Mouse (Mus musculus): ENCODE measurements around the gene Castor1.

The Castor1 gene

DNA sequence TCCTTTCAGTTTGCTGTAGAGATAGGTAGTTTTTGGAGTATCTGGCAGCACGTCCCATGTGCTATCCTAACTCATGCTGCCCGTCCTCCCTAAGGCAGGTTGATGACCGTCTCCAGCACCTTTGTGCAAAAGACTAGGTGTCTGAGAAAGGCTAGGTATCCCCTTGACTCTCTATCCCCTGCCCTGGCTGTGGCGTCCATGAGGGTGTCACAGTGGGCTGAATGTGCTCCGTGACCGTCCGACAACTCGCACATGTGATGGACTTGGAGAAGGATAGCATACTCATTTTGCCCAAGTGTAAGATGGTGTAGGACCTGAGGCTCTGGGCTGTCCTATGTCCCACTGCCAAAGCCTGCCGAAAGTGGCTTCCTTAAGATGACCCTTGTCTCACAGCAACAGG lies 10.4 kb upstream of the Castor1 start:
- no peak for DNase-seq

DNA sequence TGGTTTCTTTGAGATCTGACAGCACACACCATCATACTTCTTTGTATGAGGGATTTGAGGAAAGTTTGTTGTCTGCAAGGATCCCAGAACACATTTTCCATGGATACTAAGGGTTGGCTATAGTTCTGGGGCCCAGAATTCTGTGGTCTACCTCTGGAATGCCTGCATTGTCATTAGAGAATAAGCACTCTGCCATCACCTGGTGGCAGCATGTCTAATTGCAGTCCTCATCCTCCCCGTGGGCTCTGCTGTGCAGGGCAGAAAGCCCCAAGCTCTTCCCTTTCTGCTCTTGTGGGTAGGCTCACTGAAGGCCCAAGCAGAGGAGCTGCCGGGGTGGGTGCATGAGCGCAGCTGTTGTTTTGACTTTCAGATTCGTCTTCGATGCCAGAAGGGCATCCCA lies 8.5 kb upstream of the Castor1 start:
- DNase-seq = no peak

DNA sequence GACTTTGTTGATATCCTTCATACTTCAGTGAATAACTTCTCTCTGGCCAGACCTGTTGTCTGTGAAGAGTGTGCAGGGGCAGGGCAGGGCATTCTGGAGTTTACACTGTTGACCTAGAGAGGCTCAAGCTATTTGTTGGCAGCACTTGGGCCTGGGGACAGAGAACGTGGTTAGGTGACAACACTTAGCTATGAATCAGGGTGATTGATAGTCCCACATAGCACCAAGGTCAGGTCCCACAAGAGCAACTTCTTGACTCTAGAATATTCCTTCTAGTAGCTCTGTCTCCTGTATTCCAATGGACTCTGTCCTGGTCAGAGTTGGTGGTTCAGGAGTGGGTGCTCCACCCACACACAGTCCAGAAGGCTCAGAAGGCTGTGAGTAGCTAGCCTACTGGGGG lies 7.2 kb upstream of the Castor1 start:
- no peak for DNase-seq

DNA sequence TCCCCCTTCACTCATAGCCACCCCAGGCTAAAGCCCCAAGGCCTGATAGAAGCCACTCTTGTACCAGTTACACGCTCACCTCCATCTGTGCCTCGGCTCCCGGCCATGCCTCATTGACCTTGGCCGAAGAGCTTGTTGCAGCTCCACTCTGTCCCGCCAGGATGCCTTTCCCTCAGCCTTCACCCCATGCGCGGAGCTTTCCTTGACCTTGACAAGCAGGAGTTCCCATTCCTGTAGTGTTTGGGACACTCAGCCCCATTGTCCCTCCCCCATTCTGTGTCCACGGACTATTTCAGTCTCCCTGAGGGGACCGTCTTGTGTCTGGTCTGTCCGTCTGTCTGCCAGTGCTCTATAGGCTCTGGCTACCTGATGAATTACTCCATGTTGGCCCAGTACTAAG lies 4.9 kb upstream of the Castor1 start:
- DNase-seq = no peak

DNA sequence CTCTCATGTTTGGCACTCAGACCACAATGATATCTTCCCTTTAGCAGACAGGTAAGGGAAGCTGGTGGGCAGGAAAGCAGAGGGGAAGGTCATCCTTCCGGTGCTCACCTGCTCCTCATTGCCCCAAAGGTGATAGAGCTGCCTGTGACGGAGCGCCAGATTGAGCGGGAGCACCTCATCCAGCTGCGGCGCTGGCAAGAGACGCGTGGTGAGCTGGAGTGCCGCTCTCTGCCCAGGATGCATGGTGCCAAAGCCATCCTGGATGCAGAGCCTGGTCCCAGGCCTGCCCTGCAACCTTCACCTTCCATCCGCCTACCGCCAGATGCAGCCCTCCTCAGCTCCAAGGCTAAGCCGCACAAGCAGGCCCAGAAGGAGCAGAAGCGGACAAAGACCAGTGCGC lies 3.5 kb upstream of the Castor1 start:
- DNase-seq = no peak

DNA sequence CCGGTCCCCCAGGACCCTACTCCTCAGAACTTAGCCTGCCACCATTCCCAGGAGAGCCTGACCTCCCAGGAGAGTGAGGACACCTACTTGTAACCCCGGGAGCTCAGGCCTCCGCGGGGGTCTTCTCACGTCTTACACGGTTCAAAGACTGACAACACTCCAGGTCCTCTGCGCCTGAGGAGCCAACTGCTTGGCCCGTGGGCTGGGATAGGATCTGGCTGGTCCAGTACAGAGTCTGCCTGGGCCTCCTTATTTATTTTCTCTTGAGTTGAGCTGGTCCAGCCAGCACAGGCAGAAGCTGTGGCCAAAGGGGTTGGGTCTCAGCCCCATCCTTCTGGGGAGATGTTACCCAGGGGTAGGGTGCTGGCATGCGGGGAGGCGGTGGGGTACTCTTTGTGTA lies 3.0 kb upstream of the Castor1 start:
- DNase-seq = no peak

DNA sequence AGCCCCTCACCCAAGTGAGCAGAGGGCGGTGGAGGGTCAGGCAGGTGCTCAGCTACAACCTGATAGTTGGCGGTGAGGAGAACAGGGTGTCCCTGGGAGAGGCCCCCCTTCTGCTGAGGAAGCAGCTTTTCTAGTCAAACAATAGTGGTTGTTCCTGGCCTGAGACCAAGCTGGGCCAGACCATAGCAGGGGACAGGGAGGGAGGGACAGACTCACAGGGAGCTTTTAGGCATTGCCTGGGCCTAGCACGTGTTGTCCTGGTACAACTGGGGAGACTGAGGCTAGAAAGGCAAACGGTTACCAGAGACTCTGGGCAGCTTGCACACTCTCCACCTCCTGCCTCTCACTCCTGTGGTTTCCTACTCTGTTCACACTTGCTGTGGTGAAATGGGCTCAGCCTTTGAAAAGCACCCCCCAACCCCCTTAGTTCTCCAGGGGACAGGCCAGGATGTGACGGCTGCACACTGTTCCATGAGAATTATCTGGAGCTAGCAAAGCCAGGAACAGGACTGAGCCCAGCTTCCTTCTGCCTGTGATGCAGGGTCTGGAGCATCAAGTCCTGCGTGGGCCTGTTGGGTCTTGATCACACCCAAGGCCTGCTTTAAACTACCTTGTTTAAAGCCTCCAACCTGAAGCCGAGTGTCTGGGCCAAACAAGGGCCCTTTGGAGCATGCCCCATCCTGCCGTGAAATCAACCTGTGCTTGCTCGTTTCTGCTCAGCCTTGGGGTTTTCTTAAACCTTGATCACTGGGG lies 1.6 kb upstream of the Castor1 start:
- DNase-seq = no peak

DNA sequence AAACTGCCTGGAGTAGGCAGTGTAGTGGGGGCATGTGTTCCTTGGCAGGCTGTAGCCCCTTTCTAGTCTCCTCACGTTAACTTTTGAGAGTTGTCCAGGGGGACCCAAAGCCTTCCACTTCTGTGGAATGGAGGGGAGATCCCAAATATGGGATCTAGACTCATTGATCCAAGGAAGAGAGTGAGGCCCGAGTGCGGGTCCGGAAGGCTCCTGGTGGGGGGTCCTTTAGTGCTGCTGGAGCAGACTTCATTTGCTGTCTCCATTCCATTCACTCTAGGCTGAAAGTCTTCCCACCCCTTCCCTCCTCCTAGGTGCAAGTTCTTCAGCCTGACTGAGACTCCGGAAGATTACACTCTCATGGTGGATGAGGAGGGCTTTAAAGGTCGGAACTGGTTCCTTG lies 612 bp downstream of the Castor1 start:
- DNase-seq = no peak

DNA sequence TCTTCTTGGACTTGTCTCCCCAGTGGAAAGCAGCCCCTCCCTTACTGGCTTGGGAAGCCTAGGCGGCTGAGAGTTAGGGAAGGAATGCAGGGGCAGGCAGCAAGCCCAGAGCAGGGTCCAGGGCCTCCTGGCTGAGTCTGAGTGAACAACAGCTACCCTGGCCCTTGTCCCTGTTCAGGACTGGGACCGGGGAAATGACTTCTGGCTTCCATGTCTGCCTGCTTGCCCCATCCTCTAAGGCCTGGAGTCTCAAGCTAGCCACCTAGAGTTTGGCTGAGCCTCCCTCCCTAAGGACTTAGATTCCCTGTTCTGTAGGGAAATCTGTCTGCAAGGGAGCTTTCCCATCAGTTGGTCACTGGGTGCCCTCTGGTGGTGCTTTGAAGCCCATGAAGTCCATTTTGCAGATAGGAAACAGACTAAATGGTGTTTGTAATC lies 1.3 kb downstream of the Castor1 start:
- DNase-seq = peak; percentile 74

DNA sequence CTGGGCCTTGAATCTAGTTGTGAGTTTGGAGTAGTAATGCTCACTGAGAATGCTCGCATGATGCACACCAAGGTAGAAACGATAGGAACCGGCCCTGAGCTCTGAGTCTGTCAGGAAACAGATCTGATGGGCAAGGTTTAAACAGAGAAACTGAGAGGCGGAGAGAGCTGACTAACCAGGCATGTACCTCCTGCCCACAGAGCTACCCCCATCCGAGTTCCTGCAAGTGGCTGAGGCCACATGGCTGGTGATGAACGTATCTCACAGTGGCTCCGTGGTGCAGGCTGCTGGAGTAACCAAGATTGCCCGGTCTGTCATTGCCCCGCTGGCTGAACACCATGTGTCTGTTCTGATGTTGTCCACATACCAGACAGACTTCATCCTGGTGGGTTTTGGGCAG lies 1.9 kb downstream of the Castor1 start:
- no peak for DNase-seq

DNA sequence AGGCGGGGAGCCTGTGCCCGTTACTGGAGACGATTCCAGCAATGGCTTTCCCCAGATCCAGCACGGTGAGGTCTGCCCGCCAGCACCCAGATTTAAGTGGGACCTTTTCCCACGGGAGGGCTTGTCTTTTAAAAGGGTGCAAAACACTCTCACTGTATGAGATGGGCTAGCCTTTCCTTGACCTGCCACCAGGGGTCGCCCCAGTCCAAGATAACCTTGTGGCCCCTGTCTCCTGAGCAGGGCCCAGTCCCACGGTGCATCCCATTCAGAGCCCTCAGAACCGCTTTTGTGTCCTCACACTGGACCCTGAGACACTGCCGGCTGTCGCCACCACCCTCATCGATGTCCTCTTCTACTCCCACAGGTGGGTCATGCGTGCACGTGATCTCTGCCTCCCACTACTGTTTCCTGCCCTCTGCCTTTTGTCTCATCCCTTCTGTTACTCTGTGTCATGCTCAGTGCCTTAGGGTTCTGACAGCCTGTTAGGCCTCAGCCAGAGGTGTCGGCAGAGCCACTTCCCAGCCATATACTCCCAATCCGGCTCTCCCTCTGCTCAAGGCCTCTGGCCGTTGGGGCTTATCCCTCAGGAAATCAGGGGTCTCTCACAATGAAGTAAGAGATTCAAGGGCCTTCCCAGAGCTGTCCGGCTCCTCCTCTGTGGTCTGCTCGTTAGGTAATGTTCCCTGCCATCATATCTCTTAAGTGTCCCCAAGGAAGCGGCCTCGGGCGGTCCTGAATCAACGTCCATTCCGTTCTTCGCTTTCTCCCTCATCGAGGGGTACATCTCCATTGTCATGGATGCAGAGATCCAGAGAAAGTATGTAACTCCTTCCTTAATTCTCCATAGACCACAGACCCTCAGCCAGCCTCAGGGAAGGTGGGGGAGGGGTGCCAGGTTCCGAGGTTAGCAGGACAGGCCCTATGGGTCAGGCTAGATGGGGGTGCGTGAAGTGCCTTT lies 2.7 kb downstream of the Castor1 start:
- DNase-seq = no peak

DNA sequence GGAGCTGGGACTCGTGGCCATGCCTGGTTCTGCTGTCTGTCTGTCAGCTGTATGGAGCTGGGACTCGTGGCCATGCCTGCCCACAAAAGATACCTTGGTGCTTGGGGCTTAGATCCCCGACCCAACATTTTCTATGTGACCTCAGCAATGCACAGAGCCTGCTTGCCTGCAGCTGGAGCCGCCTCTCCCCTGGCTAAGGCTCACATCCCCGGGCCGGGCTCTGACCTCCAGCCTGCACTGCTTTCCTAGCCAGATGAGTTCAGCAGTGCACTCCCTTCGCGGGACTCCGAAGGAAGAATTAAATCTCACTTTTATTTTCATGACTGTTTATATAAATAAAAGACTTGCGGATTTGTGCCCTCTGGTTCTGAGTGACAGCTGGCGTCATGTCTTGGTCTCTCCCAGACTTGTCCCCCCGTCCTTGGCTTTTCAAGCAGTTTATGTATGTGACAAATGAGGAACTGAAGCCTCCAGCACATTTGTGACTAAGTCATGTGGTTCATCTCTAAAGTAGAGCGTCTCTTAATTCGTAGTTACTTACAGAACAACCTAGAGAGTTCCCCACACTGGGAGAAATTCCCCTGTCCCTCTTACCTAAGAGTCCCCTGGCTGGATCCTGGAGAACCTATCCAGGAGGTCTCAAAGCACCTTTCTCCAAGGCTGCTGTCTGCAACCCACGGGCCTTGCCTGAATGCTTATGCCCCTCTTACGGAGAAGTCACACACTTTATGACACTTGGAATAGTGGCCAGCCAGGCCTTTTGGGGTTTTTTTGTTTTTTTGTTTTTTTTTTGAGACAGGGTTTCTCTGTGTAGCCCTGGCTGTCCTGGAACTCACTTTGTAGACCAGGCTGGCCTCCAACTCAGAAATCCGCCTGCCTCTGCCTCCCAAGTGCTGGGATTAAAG lies 4.3 kb downstream of the Castor1 start:
- DNase-seq = no peak

DNA sequence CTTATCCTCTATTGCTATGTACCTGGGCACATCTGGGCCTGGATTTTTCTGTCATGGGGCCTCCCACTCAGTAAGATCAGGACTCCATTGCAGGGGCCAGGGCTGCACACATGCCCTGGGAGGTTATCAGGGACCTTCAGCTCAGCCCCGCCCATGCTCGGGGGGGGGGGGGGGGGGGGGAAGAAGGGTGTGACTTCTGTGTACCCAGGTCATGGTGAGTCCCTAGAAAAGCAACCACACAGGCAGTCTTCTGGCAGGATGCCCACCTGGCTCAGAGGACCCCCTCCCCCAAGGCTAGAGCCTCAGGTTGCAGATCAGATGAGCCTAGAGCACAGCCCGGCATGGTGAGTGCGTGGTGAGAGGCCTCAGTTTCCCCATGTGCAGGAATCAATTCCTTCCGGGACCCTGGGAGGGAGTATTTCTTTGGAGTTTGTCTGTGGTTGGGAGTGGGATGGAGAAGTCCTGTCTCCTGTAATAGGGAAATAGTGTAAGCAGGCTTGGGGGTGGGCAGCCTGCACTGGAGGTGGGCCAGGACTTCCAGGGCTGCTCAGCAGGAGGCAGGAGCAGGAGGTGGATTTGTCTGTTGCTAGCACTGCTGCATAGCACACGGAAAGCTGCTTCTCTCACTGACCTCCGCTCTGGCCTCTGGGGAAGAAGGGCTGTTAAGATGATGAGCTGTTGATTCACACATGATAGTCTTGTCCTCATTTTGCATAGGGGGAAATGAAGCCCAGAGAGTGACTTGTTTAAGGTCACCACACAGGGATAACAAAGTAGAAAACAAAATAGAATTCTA lies 5.6 kb downstream of the Castor1 start:
- DNase-seq = no peak

DNA sequence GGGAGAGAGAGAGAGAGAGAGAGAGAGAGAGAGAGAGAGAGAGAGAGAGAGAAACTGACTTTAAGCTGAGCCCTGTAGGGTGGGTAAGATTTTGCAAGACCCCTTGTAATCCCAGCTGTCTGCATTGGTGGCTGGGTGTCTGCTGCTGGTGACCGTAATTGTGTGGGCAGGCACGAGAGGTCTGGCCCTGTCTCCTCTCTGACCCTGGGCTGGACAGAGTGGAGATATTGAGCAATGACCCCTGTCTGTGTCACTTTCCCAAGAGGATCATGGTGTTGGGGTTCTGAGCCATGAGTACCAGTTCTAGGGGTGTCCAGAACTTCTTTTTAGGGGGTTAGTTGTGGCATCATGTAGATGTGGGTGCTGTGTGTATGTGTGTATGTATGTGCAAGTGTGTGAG lies 6.2 kb downstream of the Castor1 start:
- no peak for DNase-seq

DNA sequence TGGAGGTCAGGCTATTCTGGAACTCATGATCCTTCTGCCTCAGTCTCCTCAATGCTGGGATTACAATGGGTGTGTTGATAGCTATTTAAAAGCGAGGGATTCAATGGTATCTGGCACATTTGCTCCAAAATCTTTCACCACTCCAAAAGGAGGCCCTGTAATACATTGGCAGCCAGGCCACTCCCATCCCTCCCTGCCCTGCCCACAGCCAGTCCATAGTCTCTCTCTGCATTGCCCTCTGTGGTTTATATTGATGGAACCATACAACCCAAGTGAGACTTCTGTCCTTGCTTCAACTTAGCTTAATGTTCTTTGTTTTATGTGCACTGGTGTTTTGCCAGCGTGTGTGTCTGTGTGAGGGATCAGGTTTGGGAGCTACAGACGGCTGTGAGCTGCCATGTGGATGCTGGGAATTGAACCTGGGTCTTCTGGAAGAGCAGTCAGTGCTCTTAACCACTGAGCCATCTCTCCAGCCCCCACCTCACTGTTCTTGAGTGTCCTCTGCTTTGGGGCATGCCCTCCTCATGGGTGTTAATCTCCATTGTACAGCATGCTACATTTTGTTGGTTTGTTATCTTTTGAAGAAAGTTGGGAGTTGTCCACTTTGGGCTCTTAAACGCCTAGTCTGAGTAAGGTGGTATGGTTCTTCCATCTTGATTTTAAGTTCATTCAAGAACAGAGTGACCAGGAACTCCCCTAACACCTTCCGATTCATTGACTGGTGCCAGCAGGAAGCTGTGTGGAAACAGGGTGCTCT lies 8.7 kb downstream of the Castor1 start:
- DNase-seq = no peak

DNA sequence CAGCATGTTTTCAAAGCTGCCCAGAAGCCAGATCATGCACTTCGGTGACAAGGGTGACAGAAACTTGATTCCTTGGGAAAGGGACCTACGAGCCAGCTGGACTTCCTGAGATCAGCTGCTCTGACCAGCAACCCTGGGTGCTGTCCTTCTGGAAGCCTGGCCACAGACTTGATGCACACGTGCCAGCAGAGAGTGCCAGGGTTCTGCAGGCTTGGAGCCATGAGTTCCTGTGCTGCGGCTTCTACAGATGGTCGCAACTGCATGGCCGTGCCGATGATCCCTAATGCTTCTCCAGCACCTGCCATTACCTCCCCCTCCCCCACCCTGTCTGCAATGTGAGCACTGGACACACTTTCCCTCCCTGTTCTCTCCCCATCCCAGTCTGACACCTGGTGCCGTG lies 10.4 kb downstream of the Castor1 start:
- DNase-seq = no peak

DNA sequence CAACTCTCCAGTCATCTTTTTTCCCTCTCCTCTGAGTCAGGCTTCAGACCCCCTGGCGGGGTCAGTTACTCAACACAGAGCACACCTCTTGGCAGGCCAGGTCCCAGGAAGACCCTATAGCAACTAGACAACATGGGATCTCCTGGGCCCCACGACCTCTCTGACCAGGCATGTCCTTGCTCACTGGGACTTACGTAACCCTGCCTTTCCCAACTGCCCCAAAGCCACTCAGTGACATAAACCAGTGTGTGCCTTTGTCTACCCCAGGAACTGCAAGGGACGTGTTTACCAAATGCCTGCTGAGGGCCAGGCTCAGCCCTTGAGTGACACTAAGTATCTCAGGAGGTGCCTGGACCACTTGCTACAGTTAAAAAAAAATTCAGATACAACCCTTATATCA lies 11.8 kb downstream of the Castor1 start:
- DNase-seq = no peak

DNA sequence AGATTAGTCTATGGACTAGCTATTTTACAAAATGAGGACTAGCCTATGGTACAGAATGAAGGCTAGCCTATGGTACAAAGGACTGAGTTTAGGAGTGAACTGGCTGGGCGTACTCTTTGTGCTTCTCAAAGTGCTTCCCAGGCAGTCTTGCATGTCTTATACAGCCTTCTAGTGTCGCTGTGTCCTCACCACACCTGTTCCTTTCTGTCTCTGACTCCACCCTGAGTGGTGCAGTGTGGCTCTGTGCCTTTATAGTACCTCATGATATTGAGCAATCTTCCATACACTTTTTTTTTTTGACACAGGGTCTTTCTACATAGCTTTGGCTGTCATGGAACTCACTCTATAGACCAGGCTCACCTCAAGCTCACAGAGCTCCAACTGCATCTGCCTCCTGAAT lies 13.4 kb downstream of the Castor1 start:
- no peak for DNase-seq

DNA sequence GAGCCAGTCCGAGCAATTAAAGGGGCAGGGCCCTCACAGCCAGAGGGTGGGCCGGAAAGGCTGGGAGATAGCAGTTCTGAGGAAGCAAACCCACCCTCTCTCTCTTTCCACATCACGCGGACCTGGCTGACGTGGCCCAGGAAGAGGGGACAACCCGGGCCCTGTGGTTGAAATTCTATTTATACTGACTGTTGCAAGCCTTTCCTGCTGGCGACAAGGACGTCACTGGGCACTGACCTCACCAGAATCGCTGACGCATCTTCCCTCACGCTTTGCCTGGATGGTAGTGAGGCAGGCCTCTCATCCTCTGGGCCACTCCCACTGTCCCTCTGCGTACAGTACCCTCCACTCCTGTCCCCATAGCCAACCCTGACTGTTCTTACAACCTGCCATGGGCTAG lies 14.6 kb downstream of the Castor1 start:
- DNase-seq = peak; percentile 79

DNA sequence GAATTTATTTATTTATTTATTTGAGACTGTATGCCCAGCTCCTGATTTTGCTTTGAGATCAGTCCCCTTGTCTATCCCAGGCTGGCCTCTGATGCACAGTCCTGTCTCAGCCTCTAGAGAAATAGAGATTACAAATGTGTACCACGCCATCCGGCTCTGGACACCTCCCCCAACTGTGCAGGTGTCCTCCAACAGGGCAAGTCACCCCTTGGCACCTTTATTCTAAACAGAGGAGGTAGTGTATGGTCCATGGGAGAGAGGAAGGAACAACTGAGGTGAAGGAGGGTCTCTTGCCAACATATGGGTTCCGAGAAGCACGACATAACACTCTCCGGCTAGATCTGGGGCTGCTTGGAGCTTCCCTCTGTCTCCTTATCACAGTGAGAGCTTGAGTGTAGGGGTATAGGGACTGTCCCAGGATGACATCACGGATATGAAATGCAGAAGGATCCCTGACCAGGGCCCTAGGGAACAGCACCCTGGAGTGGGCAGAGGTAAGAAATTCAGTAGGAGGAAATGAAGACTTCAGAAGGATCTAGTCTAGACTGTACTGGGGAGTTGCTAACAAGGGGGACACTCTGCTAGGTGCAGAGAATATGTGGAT lies 17.1 kb downstream of the Castor1 start:
- DNase-seq = no peak

Data from layer of hippocampus, adult 9-11 months (tissue).